Mouse (Mus musculus) adrenal gland, adult 18-20 months (tissue): Measurements from ENCODE around the gene Edn2. TPM values are rescaled to one million over a fixed set of nuclear protein-coding genes. Genes with fewer than 3 reads are reported as not detected.

Experiments used
- DNase-seq, 2 experiments: peaks; one replicate each; pipeline ENCODE4 v3.0.0; 2021 to 2022; ENCODE audit warnings: low spot score in 2 of 2
- total RNA-seq, 2 experiments: library from RNA; stranded (reverse); gene quantifications; 1 replicate in 1 of 2; 2 replicates in 1 of 2; pipeline ENCODE4 v1.2.3; 2021

Edn2 gene
- total RNA-seq, 2 experiments from 2014 or later: 0.26 TPM; not detected in 1

DNA sequence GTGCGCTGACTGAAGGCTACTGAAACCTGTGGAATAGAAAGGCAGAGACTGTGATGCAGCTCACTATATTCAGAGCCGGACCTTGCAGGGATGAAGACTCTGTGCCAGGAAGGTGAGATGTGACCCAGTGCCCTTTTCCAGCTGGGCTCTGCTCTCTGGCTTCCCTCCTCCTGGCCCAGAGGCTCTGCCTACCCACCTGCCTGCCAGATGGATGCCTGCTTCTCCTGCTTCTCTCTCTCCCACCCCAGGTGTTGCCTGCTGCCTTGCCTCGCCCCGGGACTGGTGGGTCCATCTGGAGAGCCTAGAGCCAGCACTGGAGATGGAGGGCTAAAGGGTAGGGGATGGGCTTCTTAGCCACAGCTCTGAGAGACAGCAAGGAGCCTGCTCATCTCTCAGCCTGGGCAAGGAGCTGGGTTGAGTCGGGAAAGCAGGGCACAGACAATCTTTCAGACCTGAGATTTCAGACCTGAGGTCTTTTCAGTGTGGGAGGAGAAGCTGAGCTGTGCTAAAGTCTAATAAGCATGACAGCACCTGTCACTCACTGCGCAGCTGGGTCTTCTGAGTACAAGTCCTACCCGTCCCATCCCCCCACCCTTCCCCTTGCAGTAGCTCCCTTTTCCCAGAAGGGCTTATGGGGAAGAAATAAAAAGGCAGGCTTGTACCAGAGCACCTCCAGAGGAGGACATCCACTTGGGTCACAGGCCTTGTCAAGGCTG lies 39.7 kb downstream of the Edn2 start:
- no peak for DNase-seq

GRCm38 (mm10) chr4:120204357-120204942 lies 43.4 kb downstream of the Edn2 start:
- DNase-seq: no peak

DNA sequence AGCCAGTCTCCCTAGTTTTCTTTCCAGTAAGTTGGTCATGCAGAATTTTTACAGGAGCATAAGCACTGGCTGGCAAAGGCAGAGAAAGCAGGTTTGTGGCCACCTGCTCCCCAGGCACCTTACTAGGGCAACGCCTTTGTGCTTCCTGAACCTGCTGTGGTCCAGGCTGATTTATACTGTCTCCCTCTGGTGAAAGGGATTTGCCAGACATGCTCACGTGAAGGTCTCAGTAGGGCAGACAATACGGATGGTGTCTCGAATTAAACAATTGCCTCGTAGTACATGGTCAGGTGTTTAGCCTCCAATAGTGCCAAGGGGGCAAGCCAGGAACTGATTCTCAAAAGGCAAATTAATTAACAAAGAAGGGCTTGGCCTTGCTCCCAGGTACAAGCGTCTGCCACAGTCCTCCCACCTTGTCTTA lies 45.5 kb downstream of the Edn2 start:
- DNase-seq: no peak

DNA sequence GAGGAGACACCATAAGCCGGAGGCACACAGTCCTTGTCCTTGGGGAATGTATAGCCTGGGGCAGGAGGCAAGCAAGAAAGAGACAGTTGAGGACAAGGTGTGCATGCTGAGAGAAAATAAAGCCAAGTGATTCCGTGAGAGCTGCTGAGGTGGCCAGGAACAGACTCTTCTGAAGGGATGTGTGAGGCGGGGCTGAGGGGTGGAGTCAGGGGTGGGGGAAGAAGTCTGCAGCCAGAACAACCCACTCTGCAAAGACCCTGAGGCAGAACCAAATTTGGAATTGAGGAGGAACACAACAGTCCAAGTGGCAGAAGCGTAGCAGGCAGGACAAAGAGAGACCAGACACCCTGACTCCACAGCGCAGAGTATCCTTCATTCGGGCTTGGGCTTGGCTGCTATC lies 51.1 kb downstream of the Edn2 start:
- no peak for DNase-seq

- DNase-seq: no peak
Measured at GRCm38 (mm10) chr4:120212812-120213211, 51.8 kb downstream of the Edn2 start.

- DNase-seq: peak; percentile 62 to 65
Measured at GRCm38 (mm10) chr4:120215915-120216591, 55.0 kb downstream of the Edn2 start.

GRCm38 (mm10) chr4:120216883-120217282 lies 55.9 kb downstream of the Edn2 start:
- DNase-seq: no peak

Other genes starting within 250 kb of the Edn2 start
- gene AL607142.1, start 96.2 kb upstream of the Edn2 start, total RNA-seq: not detected
- under 1 TPM; 0.40 to 0.64 TPM for gene Foxo6, start 126.1 kb downstream of the Edn2 start, total RNA-seq
- gene Scmh1, start 244.1 kb downstream of the Edn2 start, total RNA-seq: 10 to 100 TPM; 30.6 to 32.8 TPM